Mouse (Mus musculus) right cerebral cortex, adult 2 months (tissue): ENCODE data around the gene Siae.
A peak's percentile ranks its signal among the peaks of the same experiment; 100 is the strongest.

Experiments used
- DNase-seq, 2 experiments: peaks; one replicate each; pipeline ENCODE4 v3.0.0; 2021 to 2022; ENCODE audit warnings: low spot score in 2 of 2

Siae gene

GRCm38 (mm10) chr9:37625129-37625528, 69.6 kb downstream of the Siae start:
- no peak for DNase-seq

DNA sequence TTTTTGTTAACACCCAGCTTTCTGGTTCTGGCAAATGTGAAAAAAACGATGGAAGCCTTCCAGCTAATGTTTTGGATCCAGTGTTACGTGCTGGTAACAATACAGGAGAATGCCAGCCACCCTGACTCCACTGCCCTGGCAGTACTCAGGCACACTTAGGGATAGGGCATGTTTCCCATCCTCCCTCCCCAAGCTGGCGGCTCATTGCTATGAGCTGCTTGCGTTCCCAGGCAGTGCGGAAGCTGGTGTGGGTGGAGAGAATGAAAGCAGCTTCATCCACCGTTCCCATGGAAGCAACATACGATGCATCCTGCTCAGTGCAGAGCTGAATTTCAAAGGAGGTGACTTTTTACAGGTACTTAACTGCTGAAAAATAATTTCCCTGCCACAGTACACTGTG, 70.1 kb downstream of the Siae start:
- peak; percentile 84 to 85 for DNase-seq

DNA sequence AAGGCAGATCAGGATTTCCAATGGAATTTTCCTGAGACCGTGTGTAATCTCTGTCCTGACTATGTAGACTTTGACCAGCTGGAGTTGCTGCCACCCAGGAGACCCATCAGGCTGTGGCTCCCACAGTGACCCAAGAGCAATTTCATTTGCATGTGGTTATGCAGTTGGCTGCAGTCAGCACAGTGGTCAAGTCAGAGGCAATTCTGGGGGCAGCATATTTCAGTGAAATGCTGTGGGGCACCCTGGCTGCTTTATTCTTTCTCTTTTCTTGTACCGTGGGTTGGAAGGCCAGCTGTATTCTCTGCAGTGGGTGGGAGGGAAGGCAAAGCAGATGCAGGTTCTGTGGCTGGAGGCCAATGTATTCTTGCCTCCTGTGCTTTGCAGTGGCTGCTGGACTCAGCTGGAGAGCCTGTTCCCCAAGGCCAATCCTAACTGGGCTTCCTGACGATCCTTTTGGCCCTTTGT, 70.6 kb downstream of the Siae start:
- DNase-seq = peak; percentile 41 to 56

GRCm38 (mm10) chr9:37627263-37627662, 71.8 kb downstream of the Siae start:
- DNase-seq = no peak

DNA sequence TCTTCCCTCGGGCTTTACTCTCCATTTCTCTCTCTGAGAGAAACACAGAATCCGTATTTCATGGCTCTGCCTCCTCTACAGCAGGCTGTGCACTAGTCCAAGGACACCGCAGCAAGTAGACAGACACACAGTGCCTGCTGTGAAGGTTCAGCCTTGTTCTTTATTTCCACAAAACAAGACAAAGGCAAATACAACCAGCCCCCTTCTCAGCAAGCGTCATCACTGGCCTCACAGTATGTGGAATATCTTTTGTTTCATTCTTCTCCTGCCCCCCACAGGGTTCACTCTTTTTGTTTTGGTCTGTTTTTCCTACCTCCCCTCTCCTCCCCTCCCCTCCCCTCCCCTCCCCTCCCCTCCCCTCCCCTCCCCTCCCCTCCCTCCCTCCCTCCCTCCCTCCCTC, 73.1 kb downstream of the Siae start:
- no peak for DNase-seq

DNA sequence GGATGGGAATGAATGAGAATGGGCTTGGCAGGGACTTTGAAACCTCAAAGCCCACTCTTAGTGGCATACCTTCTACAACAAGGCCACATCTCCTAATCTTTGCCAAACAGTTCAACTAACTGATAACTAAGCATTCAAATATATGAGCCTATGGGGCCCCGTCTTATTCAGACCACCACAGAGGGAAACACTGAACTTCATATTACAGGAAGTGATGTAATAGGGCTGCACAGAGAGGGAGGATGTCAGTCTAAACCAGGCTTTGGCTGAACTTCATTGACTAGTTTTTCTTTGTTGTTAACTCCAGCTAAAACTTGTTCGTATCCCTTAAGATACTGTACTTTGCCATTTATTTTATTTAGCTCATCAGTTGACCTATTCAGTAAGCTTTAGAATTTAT, 74.4 kb downstream of the Siae start:
- no peak for DNase-seq

- DNase-seq = no peak
Observed at GRCm38 (mm10) chr9:37632305-37632704, 76.8 kb downstream of the Siae start.

- no peak for DNase-seq
Observed at GRCm38 (mm10) chr9:37634269-37634668, 78.8 kb downstream of the Siae start.

GRCm38 (mm10) chr9:37636335-37636734, 80.8 kb downstream of the Siae start:
- DNase-seq = peak; percentile 58 to 60

GRCm38 (mm10) chr9:37636800-37637542, 81.5 kb downstream of the Siae start:
- no peak for DNase-seq

DNA sequence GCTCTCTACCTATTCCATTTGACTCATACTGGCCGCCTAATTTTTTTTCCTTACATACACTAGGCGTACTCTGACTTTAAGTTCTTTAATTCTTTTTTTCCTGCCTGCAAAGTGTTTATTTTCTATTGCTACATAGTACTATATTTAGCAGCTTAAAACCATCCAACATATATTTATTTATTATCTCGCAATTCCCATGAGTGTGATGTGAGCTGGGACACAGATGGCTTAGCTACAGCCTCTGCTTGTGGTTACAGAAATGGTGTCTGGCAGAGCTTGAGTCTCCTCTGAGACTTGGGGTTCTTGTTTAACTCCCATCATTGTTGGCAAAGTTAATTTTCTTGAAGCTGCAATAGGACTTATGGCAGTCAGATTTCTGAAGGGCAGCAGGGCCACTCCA, 83.2 kb downstream of the Siae start:
- DNase-seq = no peak

DNA sequence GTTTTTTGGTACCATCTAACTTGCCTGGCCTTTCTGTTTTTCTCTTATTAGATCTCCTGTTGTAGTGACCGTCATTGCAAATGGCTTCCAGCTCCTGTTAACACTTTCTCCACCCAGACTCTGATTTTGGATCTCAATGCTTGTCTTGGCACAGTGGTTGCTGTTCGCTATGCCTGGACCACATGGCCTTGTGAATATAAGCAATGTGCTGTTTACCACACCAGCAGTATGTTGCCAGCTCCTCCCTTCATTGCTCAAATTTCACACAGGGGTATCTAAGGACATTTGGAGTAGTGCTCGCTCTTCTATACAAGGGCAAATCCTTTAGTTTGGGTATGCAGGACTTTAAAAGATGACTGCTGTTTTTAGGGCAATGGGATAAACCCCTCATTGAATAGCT, 90.7 kb downstream of the Siae start:
- no peak for DNase-seq

- no peak for DNase-seq
Observed at GRCm38 (mm10) chr9:37650639-37651038, 95.1 kb downstream of the Siae start.

DNA sequence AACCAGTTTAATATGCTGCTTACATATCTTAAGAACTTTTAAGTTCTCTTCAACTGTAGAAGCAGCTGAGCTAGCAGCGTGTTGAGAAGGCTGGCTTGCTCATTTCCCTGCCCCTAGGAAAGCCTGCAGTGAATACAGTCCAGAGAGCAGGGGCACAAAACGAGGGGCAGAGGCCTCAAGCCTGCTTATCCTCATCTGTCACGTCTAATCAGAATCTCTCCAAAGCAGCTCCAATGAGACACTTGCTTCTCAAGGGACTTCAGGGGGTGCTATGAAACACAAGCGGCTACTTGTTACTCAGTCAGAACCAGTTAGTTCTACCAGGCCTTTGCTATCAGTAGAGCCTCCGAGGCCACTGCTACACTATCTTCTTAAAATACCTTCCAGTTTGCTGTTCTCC, 98.3 kb downstream of the Siae start:
- DNase-seq = no peak

DNA sequence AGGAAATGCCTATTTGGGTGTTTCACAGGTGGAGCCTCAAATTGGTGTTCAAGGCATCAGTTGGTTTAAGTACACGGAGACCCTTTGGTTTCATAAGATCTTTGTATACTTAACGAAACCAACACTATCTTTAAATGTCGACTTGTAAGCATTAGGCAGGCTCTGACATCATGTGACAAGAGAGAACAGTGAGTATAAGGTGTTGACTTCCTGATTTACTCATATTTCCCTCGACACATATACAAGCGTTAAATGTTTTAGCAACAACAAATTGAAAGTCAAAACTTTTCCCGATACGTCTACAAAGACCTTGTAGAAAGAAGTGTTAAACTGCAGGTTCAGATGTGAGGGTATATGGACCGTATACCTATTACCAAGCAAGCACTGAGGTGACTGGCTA, 100.5 kb downstream of the Siae start:
- no peak for DNase-seq

GRCm38 (mm10) chr9:37656439-37656881, 101.0 kb downstream of the Siae start:
- no peak for DNase-seq

DNA sequence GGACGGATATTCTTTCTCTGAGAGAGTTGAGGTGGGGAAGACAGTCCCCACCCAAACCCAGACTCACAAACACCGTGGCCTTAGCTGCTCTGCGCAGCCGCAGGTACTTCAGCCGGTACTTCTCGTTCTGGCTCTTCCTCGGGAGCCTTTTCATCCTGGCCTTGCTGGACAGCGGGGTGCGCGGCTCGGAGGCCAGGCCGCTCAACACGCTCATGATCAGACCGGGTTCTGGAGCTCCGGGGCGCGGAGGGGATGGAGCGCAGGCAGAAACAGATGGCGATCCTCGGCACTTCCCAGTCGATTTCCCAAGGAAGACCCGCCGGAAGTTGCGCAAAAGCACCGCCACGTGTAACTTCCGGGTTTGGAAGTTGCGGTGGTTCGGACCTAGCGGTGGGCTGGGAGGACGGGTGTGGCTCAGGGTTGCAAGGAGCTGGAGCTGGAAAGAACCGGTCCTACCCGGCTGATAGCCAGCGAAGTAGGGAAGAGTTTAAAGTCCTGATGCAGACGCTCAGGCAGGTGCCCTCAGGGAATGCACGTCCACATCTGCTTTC, 101.5 kb downstream of the Siae start, which contains the start of gene Tbrg1:
TSS of gene Tbrg1 (minus strand) at position 382 of the 551 bp plus-strand sequence.
- peak; percentile 80 to 85 for DNase-seq

GRCm38 (mm10) chr9:37659413-37659812, 103.9 kb downstream of the Siae start:
- DNase-seq = no peak

DNA sequence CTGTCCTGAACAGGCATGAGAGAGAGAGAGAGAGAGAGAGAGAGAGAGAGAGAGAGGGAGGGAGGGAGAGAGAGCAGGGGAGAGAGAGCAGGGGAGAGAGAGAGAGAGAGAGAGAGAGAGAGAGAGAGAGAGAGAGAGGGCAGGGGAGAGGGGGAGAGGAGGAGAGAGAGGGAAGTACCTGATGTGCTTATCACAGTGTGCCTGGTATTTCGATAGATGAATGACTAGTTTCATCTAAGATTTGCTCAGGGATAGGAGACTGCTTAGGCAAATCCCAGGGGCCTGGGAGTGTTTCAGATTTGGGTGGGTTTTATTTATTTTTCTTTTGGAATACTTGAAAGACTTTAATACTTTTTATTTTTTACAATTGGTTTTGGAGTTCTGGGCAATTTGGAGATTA, 107.7 kb downstream of the Siae start:
- no peak for DNase-seq

GRCm38 (mm10) chr9:37664604-37665003, 109.1 kb downstream of the Siae start:
- DNase-seq = no peak

DNA sequence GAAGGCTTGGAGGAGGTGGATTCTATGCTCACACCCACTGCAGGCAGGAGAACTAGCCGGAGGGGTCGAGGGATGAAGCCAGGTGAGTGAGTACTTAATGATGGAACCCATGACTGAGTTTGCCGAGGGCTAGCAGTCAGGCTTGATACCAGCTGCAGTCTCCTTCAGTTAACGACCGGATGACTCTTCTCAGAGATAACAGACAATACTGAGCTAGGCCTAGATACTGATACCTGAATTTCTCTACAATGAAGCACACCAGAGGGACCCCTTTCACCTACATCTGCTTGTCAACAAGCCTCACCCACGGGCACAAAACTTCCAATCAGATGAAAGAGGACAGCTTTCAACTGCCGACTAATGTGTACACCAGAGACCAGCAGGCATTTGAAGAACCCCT, 110.5 kb downstream of the Siae start:
- no peak for DNase-seq

GRCm38 (mm10) chr9:37669115-37669514, 113.6 kb downstream of the Siae start, which contains the start of gene Panx3:
Gene Panx3, minus strand, starts transcription at chr9:37669235.
- no peak for DNase-seq

GRCm38 (mm10) chr9:37669678-37670077, 114.2 kb downstream of the Siae start:
- DNase-seq = no peak
